Mouse (Mus musculus): Measurements from ENCODE around the gene Slc39a2. TPM values are rescaled to one million over a fixed set of nuclear protein-coding genes. Genes with fewer than 3 reads are reported as not detected.
"Not testable (repeated sequence)": the region's sequence is repeated elsewhere in the genome, so short reads cannot be mapped to it uniquely, and the experiment has no call there.

The Slc39a2 gene
- polyA plus RNA-seq, 1 experiment from 2014 or later, result 0.15 TPM

DNA sequence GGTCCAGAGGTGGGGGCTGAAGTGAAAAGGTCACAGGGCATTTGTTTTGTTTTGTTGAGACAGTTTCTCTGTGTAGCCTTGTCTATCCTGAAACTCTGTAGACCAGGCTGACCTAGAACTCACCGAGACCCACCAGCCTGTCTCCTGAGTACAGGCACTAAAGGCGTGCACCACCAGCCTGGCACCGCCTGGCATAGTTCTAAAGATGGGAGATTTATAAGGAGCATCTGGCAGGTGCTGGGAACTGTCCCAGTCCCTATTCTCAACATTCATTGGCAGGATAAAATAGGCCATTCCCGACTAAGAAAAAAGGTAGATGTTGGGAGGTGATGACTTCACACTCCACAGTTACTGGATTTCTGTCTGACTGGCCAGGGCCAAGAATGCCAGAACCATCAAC is 26.3 kb downstream of the Slc39a2 start:
- ATAC-seq (ENCODE audit: insufficient number of reproducible peaks, low FRiP score, low TSS enrichment, low read depth), result no peak
- no peak overlapping the region for H3K9ac ChIP-seq (ENCODE audit: low read length)
- no peaks in the 10 kb centered on the region for H3K27me3 ChIP-seq (ENCODE audit: control insufficient read depth, insufficient read depth, low read length)
- WGBS, result 83% methylated on average over 4 of the region's 4 CpGs
- H3K4me1 ChIP-seq (ENCODE audit: control insufficient read depth, insufficient read depth, low read length), result peaks cover 4% of the 10 kb centered on the region; the same call in 1 of the 2 replicates
- no peak overlapping the region for H3K4me2 ChIP-seq (ENCODE audit: low read depth, severe bottlenecking)
- no peaks in the 10 kb centered on the region for H3K9me3 ChIP-seq (ENCODE audit: control insufficient read depth, low read length)
- H3K27ac ChIP-seq (replicated peaks; ENCODE audit: low read depth, low read length), result no peak overlapping the region
- no peak for DNase-seq (ENCODE audit: low spot score)
- H3K4me3 ChIP-seq (ENCODE audit: low read depth, low read length), result no peak overlapping the region
- H3K36me3 ChIP-seq (ENCODE audit: control insufficient read depth, insufficient read depth, low read length), result no peaks in the 10 kb centered on the region

DNA sequence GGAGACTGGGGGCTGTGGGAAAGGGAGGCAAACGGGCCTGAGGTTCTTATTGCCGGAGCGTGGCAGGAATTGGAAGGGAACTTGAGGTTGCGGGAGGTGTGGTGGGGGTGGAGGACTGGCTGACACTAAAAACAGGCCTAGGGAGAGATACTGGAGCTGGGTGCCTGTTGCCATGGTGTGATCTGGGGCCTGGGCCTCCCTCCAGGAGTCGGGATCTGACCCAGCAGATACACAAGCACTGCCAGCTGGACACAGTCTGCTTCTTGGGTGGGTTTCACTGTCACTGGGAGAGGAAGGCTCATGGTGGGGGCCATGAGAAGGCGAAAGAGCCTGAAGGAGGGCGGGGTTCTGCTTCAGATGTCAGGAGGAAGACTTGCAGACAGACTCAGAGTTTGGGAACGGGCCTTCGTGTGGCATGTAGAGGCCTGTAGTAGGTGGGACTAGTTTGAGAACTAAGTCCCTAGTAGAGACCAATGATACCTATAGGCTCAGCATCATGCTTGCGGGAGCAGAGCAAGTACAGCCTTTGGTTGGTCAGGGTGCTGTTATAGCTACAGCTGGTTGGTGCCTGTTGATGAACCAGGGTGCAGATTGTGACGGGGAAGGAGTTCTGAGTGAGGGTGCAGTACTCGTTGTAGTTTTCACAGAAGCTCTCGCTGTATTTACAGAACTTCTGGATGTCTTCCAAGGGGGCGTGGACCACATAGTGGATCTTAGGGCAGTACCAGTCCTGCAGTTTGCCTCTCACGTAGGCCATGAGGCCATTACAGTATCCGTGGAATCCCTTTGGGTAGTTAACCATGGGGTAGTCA is 29.3 kb downstream of the Slc39a2 start:
- Histone ChIP-seq H3K4me3 (ENCODE audit: low read depth, low read length) (no peak overlapping the region), H3K36me3 (ENCODE audit: control insufficient read depth, insufficient read depth, low read length) (no peaks in the 10 kb centered on the region), H3K4me2 (ENCODE audit: low read depth, severe bottlenecking) (no peak overlapping the region), H3K27ac (replicated peaks; ENCODE audit: low read depth, low read length) (no peak overlapping the region), H3K9me3 (ENCODE audit: control insufficient read depth, low read length) (no peaks in the 10 kb centered on the region), H3K9ac (ENCODE audit: low read length) (no peak overlapping the region), H3K27me3 (ENCODE audit: control insufficient read depth, insufficient read depth, low read length) (no peaks in the 10 kb centered on the region), H3K4me1 (ENCODE audit: control insufficient read depth, insufficient read depth, low read length) (no peaks in the 10 kb centered on the region)
- ATAC-seq (ENCODE audit: insufficient number of reproducible peaks, low FRiP score, low TSS enrichment, low read depth) (no peak), DNase-seq (ENCODE audit: low spot score) (no peak)
- WGBS, result 83% methylated on average over 16 of the region's 16 CpGs

DNA sequence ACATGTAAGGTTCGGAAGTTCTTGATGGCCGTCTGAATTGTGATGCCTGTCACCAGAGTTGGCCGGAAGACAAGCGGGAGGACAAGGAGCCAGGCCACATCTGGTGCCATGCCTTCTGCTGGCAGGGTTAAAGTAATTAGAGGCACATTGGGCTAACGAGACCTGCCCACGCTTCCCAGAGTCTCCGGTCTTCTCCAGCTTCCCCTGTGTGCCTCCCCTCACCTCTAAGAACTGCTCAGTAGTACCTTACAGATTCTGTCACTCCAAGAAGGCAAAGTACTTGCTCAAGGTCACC is 29.8 kb downstream of the Slc39a2 start, which contains the start of gene Rnase13:
Gene Rnase13, minus strand, starts transcription at position 203 of the 295 bp plus-strand sequence.
- no peak within 1 kb of the TSS for H3K4me3 ChIP-seq (ENCODE audit: low read depth, low read length)
- no peak for DNase-seq (ENCODE audit: low spot score)
- H3K36me3 ChIP-seq (ENCODE audit: control insufficient read depth, insufficient read depth, low read length), result no peaks in the 10 kb centered on the region
- H3K4me2 ChIP-seq (ENCODE audit: low read depth, severe bottlenecking), result no peak within 1 kb of the TSS
- no peaks in the 10 kb centered on the region for H3K4me1 ChIP-seq (ENCODE audit: control insufficient read depth, insufficient read depth, low read length)
- H3K27ac ChIP-seq (replicated peaks; ENCODE audit: low read depth, low read length), result no peak within 1 kb of the TSS
- WGBS, result 80% methylated on average over 7 of the region's 7 CpGs
- no peak within 1 kb of the TSS for H3K9ac ChIP-seq (ENCODE audit: low read length)
- no peaks in the 10 kb centered on the region for H3K9me3 ChIP-seq (ENCODE audit: control insufficient read depth, low read length)
- no peak for ATAC-seq (ENCODE audit: insufficient number of reproducible peaks, low FRiP score, low TSS enrichment, low read depth)
- no peaks in the 10 kb centered on the region for H3K27me3 ChIP-seq (ENCODE audit: control insufficient read depth, insufficient read depth, low read length)

DNA sequence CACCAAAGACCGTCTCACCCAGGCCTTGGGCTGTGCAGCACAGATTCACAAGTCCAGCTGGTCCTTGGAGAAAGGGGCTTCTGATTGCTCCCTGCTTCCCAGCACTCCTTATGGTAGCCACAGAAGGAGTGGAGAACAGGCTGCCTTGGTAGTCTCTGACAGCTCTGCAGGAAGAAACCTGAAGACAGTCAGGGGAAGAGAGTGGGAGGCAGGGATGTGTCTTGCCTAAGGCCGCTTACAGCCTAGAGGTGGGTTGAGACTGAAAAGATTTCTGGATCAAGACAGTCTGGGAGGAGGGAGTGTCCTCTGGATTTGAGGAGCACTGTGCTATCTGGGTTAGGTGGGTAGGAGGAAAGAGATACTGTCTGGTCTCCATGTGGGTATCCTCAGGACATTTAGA is 30.2 kb downstream of the Slc39a2 start:
- H3K4me2 ChIP-seq (ENCODE audit: low read depth, severe bottlenecking), result no peak overlapping the region
- H3K4me3 ChIP-seq (ENCODE audit: low read depth, low read length), result no peak overlapping the region
- no peak for DNase-seq (ENCODE audit: low spot score)
- 86% methylated on average over 2 of the region's 2 CpGs for WGBS
- H3K27me3 ChIP-seq (ENCODE audit: control insufficient read depth, insufficient read depth, low read length), result no peaks in the 10 kb centered on the region
- H3K9ac ChIP-seq (ENCODE audit: low read length), result no peak overlapping the region
- no peaks in the 10 kb centered on the region for H3K4me1 ChIP-seq (ENCODE audit: control insufficient read depth, insufficient read depth, low read length)
- H3K36me3 ChIP-seq (ENCODE audit: control insufficient read depth, insufficient read depth, low read length), result no peaks in the 10 kb centered on the region
- H3K9me3 ChIP-seq (ENCODE audit: control insufficient read depth, low read length), result no peaks in the 10 kb centered on the region
- no peak overlapping the region for H3K27ac ChIP-seq (replicated peaks; ENCODE audit: low read depth, low read length)
- ATAC-seq (ENCODE audit: insufficient number of reproducible peaks, low FRiP score, low TSS enrichment, low read depth), result no peak

DNA sequence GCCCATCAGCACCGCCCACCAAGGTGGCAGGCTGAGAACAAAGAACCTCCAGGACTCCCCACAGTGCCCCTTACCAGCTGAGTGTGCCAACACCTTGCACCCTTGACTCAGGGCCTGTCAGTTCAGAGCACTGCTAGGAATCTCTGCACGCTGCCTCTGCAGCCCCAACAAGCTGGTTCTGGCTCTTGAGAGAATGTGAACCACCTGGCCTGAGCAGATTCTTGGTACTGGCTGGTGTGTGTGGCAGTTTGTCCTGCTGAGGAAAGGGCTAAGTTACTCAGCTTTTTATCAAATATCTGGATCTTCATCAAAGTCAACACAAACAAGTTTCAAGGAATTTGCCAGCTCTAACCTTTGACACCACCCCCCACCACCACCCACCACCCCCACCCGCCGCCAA is 30.8 kb downstream of the Slc39a2 start:
- no peak overlapping the region for H3K27ac ChIP-seq (replicated peaks; ENCODE audit: low read depth, low read length)
- H3K36me3 ChIP-seq (ENCODE audit: control insufficient read depth, insufficient read depth, low read length), result no peaks in the 10 kb centered on the region
- no peak for ATAC-seq (ENCODE audit: insufficient number of reproducible peaks, low FRiP score, low TSS enrichment, low read depth)
- no peak overlapping the region for H3K4me2 ChIP-seq (ENCODE audit: low read depth, severe bottlenecking)
- WGBS, result 80% methylated on average over 4 of the region's 4 CpGs
- H3K4me3 ChIP-seq (ENCODE audit: low read depth, low read length), result no peak overlapping the region
- H3K4me1 ChIP-seq (ENCODE audit: control insufficient read depth, insufficient read depth, low read length), result no peaks in the 10 kb centered on the region
- no peak overlapping the region for H3K9ac ChIP-seq (ENCODE audit: low read length)
- no peaks in the 10 kb centered on the region for H3K9me3 ChIP-seq (ENCODE audit: control insufficient read depth, low read length)
- H3K27me3 ChIP-seq (ENCODE audit: control insufficient read depth, insufficient read depth, low read length), result no peaks in the 10 kb centered on the region
- no peak for DNase-seq (ENCODE audit: low spot score)

DNA sequence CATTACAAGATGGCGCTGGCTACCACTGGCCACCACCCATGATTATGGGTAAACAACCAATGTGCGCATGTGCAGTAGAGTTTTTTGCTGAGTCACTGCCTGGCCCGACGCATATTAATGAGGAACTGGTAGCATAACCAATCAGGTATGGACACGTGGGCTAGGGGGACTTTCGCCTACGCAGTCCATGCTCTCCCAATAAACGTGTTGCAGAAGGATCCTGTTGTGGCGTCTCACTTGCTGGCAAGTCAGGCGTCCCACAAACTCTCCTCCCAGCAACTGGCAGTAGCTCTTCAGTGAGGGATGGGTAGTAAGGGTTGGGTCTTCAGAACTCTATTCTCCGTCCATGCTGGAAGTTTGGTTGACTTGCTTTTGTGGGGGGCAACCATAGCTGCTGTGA is 34.2 kb downstream of the Slc39a2 start:
- not testable (repeated sequence) for H3K4me3 ChIP-seq (ENCODE audit: low read depth, low read length); DNase-seq (ENCODE audit: low spot score); H3K9ac ChIP-seq (ENCODE audit: low read length); H3K4me2 ChIP-seq (ENCODE audit: low read depth, severe bottlenecking); H3K4me1 ChIP-seq (ENCODE audit: control insufficient read depth, insufficient read depth, low read length); H3K27ac ChIP-seq (replicated peaks; ENCODE audit: low read depth, low read length); H3K27me3 ChIP-seq (ENCODE audit: control insufficient read depth, insufficient read depth, low read length); H3K9me3 ChIP-seq (ENCODE audit: control insufficient read depth, low read length); ATAC-seq (ENCODE audit: insufficient number of reproducible peaks, low FRiP score, low TSS enrichment, low read depth); H3K36me3 ChIP-seq (ENCODE audit: control insufficient read depth, insufficient read depth, low read length)
- 94% methylated on average over 11 of the region's 11 CpGs for WGBS

DNA sequence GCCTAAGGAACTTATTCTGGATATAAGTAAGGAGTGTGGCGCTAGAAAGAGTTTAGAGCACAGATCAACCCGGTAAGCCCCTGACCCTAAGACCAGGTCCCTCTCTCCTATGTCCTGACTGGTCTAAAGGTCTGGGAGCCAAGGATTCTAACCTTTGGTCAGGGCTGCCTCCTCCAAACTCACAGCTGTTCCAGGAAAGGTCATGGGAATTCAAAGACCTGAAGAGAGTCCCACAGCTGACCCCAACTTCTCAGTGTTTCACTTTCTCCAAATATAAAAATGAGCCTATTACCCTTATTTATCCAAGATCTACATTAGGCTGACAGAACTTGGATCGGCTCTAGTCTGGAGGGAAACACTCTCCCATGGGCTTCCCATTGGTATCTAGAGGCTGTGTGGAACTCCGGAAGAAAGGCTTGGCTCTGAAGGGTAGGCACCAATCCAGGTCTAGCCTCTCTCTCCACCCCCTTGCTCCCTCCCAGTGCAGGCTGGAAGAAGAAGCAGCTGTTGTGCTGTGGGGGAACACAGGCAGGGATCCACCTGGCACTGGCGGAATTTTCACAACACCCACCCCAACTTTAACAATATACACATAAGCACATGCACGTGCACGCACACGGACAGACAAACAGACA is 36.7 kb downstream of the Slc39a2 start:
- ATAC-seq (ENCODE audit: insufficient number of reproducible peaks, low FRiP score, low TSS enrichment, low read depth) (no peak), DNase-seq (ENCODE audit: low spot score) (no peak)
- no peak overlapping the region for H3K27ac ChIP-seq (replicated peaks; ENCODE audit: low read depth, low read length)
- H3K9ac ChIP-seq (ENCODE audit: low read length), result no peak overlapping the region
- H3K4me2 ChIP-seq (ENCODE audit: low read depth, severe bottlenecking), result no peak overlapping the region
- H3K4me3 ChIP-seq (ENCODE audit: low read depth, low read length), result no peak overlapping the region
- H3K27me3 ChIP-seq (ENCODE audit: control insufficient read depth, insufficient read depth, low read length), result no peaks in the 10 kb centered on the region
- H3K4me1 ChIP-seq (ENCODE audit: control insufficient read depth, insufficient read depth, low read length), result no peaks in the 10 kb centered on the region
- 84% methylated on average over 8 of the region's 8 CpGs for WGBS
- no peaks in the 10 kb centered on the region; the same call in 1 of the 2 replicates for H3K9me3 ChIP-seq (ENCODE audit: control insufficient read depth, low read length)
- H3K36me3 ChIP-seq (ENCODE audit: control insufficient read depth, insufficient read depth, low read length), result no peaks in the 10 kb centered on the region

DNA sequence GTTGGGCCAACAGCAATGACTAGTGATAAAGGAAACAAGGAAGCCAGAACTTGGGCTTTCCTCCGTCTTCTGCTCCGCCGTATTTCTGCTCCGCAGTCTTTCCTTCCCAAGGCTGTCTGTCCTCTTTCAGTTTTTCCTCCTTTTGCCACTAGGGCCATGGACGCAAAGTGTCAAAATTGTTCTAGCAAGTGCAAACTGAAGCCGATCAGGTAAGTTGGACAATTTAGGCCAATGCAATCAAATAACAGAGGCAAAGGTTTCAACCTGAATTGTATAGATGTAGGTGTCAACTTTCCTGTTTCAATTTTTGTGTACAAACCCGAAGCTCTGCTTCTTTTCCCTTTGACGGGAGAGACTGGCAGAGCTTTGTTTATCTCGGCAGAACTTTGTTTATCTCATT is 37.3 kb downstream of the Slc39a2 start:
- H3K9ac ChIP-seq (ENCODE audit: low read length), result no peak overlapping the region
- no peaks in the 10 kb centered on the region for H3K36me3 ChIP-seq (ENCODE audit: control insufficient read depth, insufficient read depth, low read length)
- no peaks in the 10 kb centered on the region; the same call in 1 of the 2 replicates for H3K9me3 ChIP-seq (ENCODE audit: control insufficient read depth, low read length)
- WGBS, result 62% methylated on average over 9 of the region's 9 CpGs
- no peak for ATAC-seq (ENCODE audit: insufficient number of reproducible peaks, low FRiP score, low TSS enrichment, low read depth)
- no peak overlapping the region for H3K4me3 ChIP-seq (ENCODE audit: low read depth, low read length)
- DNase-seq (ENCODE audit: low spot score), result no peak
- H3K4me2 ChIP-seq (ENCODE audit: low read depth, severe bottlenecking), result no peak overlapping the region
- no peaks in the 10 kb centered on the region for H3K4me1 ChIP-seq (ENCODE audit: control insufficient read depth, insufficient read depth, low read length)
- H3K27me3 ChIP-seq (ENCODE audit: control insufficient read depth, insufficient read depth, low read length), result no peaks in the 10 kb centered on the region
- no peak overlapping the region for H3K27ac ChIP-seq (replicated peaks; ENCODE audit: low read depth, low read length)
